Mouse (Mus musculus) CH12.LX (cell line): Measurements from ENCODE around the gene Pias4. TPM values are rescaled to one million over a fixed set of nuclear protein-coding genes. Genes with fewer than 3 reads are reported as not detected.

Source experiments
- DNase-seq: peaks from one replicate; pipeline ENCODE4 v3.0.0-alpha.2; 2013; ENCODE audit errors: extremely low read depth
- H3K27ac ChIP-seq: 2 replicates; pipeline ENCODE4 v1.5.1; 2012; ENCODE audit warnings: low read depth, mild to moderate bottlenecking, control low read depth, moderate library complexity; ENCODE audit not compliant: insufficient read depth
- H3K27me3 ChIP-seq: replicated peaks from 2 replicates; pipeline ENCODE3; 2012; ENCODE audit warnings: inconsistent platforms
- H3K36me3 ChIP-seq, 2 experiments: replicated peaks in 1 of 2; 2 replicates each; pipeline versions ENCODE3 to v1.6.1; 2012; ENCODE audit warnings: inconsistent platforms in 1 of 2, low read length in 1 of 2, mild to moderate bottlenecking in 1 of 2, mixed read lengths in 1 of 2, moderate library complexity in 1 of 2; ENCODE audit not compliant: control insufficient read depth in 1 of 2, insufficient read depth in 1 of 2
- H3K4me1 ChIP-seq, 2 experiments: 2 replicates each; pipeline ENCODE4 v1.6.1; 2012; ENCODE audit warnings: inconsistent platforms in 1 of 2, moderate library complexity in 1 of 2; ENCODE audit not compliant: insufficient read depth in 2 of 2, control insufficient read depth in 1 of 2
- H3K4me2 ChIP-seq: 2 replicates; pipeline ENCODE4 v1.6.1; 2012; ENCODE audit warnings: low read depth, mild to moderate bottlenecking, control low read depth; ENCODE audit not compliant: poor library complexity, insufficient read depth, severe bottlenecking
- H3K4me3 ChIP-seq, 3 experiments: fragments of 150-350 bp in 1 of 3; sonication (generic) in 1 of 3; replicated peaks in 1 of 3; 2 replicates each; pipeline versions ENCODE3 to v1.5.1; 2011 to 2012; ENCODE audit warnings: low read depth in 2 of 3, low read length in 2 of 3, mild to moderate bottlenecking in 2 of 3, moderate library complexity in 2 of 3, control low read depth in 1 of 3, improper control_type of control experiment in 1 of 3, inconsistent platforms in 1 of 3, mixed read lengths in 1 of 3; ENCODE audit not compliant: poor library complexity in 1 of 3
- H3K79me2 ChIP-seq: replicated peaks from 2 replicates; pipeline ENCODE4 v1.6.1; 2012; ENCODE audit warnings: mild to moderate bottlenecking, moderate library complexity; ENCODE audit not compliant: control insufficient read depth, poor library complexity, insufficient read depth, severe bottlenecking; ENCODE audit errors: extremely low read depth
- H3K9ac ChIP-seq: 2 replicates; pipeline ENCODE4 v1.6.1; 2012; ENCODE audit warnings: low read depth, mild to moderate bottlenecking, control low read depth, moderate library complexity; ENCODE audit not compliant: insufficient read depth
- H3K9me3 ChIP-seq: replicated peaks from 2 replicates; pipeline ENCODE3; 2012; ENCODE audit warnings: low read length, inconsistent platforms, mixed read lengths
- CTCF ChIP-seq, 2 experiments: IDR thresholded peaks in 1 of 2; conservative IDR thresholded peaks in 1 of 2; 2 replicates each; pipeline ENCODE4 v1.5.1; 2011 to 2012; ENCODE audit warnings: low read depth in 2 of 2, low read length in 2 of 2, improper control_type of control experiment in 1 of 2, inconsistent platforms in 1 of 2, mild to moderate bottlenecking in 1 of 2, moderate library complexity in 1 of 2
- EP300 ChIP-seq: IDR thresholded peaks from 2 replicates; pipeline ENCODE4 v1.6.1; 2011; ENCODE audit warnings: low read length, improper control_type of control experiment
- ETS1 ChIP-seq: conservative IDR thresholded peaks from 2 replicates; pipeline ENCODE4 v1.6.1; 2012; ENCODE audit warnings: low read depth, mild to moderate bottlenecking, inconsistent platforms, low read length, improper control_type of control experiment, moderate library complexity
- GABPA ChIP-seq: IDR thresholded peaks from 2 replicates; pipeline ENCODE4 v1.6.1; 2012; ENCODE audit warnings: low read depth, low read length, improper control_type of control experiment, inconsistent platforms; ENCODE audit not compliant: insufficient replicate concordance
- HCFC1 ChIP-seq: IDR thresholded peaks from 2 replicates; pipeline ENCODE4 v1.6.1; 2012; ENCODE audit warnings: low read depth, mild to moderate bottlenecking, inconsistent platforms, low read length, improper control_type of control experiment
- IRF4 ChIP-seq: IDR thresholded peaks from 2 replicates; pipeline ENCODE4 v1.6.1; 2014; ENCODE audit warnings: low read depth, mild to moderate bottlenecking, inconsistent platforms, low read length, improper control_type of control experiment
- JUN ChIP-seq: IDR thresholded peaks from 2 replicates; pipeline ENCODE4 v1.6.1; 2011; ENCODE audit warnings: low read depth, mild to moderate bottlenecking, low read length, improper control_type of control experiment, moderate library complexity; ENCODE audit not compliant: insufficient read depth
- JUND ChIP-seq: conservative IDR thresholded peaks from 2 replicates; pipeline ENCODE4 v1.6.1; 2011; ENCODE audit warnings: low read depth, low read length, improper control_type of control experiment
- MYC ChIP-seq: IDR thresholded peaks from 2 replicates; pipeline ENCODE4 v1.6.1; 2011; ENCODE audit warnings: low read depth, mild to moderate bottlenecking, improper control_type of control experiment, low read length
- RAD21 ChIP-seq: IDR thresholded peaks from 2 replicates; pipeline ENCODE4 v1.6.1; 2011; ENCODE audit warnings: low read depth, mild to moderate bottlenecking, low read length, improper control_type of control experiment, moderate library complexity
- SMC3 ChIP-seq: IDR thresholded peaks from 2 replicates; pipeline ENCODE4 v1.6.1; 2011; ENCODE audit warnings: low read depth, low read length, improper control_type of control experiment
- USF2 ChIP-seq: conservative IDR thresholded peaks from 2 replicates; pipeline ENCODE4 v1.6.1; 2011; ENCODE audit warnings: low read depth, low read length, improper control_type of control experiment
- ZKSCAN1 ChIP-seq: IDR thresholded peaks from 2 replicates; pipeline ENCODE4 v1.6.1; 2012; ENCODE audit warnings: low read depth, inconsistent platforms, low read length, improper control_type of control experiment, borderline replicate concordance
- ZNF384 ChIP-seq: IDR thresholded peaks from 2 replicates; pipeline ENCODE4 v1.6.1; 2012; ENCODE audit warnings: low read depth, low read length, improper control_type of control experiment, inconsistent platforms
- dilution Hi-C: fragments of 300-500 bp; cut with MboI; formaldehyde crosslinking; loops from 2 replicates; pipeline ENCODE4 v1.14.3; 2020; ENCODE audit warnings: low sequenced_read_pairs; ENCODE audit not compliant: extremely low pct_unique_long_range_greater_than_20kb, extremely low pct_ligation_motif_present
- in situ Hi-C: fragments of 300-500 bp; cut with MboI; formaldehyde crosslinking; loops from 3 replicates; pipeline ENCODE4 v1.14.3; 2019; ENCODE audit warnings: low sequenced_read_pairs, low pct_ligation_motif_present, low pct_unique_long_range_greater_than_20kb, mixed read lengths
- polyA plus RNA-seq: library from polyadenylated mRNA; unstranded; fragments of >175 nt; gene quantifications from 2 replicates; pipeline ENCODE4 v1.2.1, GENCODE M21; 2012; ENCODE audit warnings: low read depth; ENCODE audit not compliant: insufficient read length
- total RNA-seq, 2 experiments: library from RNA; depleted of rRNA; stranded (reverse); fragments of 300-350 nt in 1 of 2; fragments of >200 nt in 1 of 2; gene quantifications; 2 replicates each; pipeline ENCODE4 v1.2.3; 2012 to 2014

The Pias4 gene
- total and polyA plus RNA-seq, 3 experiments, result 15.3 to 33.5 (median 26.6) TPM

DNA sequence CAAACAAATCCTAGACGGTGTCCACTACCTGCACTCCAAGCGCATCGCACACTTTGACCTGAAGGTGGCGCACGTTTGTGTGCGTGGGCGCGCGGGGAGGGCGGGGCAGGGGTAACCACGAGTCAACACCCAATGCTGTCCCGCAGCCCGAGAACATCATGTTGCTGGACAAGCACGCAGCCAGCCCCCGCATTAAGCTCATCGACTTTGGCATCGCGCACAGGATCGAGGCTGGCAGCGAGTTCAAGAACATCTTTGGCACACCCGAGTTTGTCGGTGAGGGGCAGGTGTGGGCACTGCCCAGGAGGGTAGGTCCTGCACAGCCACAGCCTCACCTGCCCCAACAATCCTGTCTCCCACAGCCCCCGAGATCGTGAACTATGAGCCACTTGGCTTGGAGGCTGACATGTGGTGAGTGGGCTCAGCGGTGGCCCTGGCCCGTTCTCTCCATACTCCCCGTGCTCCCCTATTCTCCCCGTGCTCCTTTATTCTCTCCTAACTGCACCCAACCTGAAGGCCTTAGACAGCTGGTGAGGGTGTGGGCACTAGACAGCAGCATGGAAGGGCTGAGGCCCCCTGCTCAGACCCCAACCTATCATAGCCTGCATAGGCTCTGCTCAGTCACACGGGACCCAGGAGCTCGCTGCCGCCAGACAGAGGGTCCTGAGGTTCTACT, 22.7 kb upstream of the Pias4 start:
- H3K4me3 ChIP-seq, result no peak overlapping the region
- dilution Hi-C loops, result no loop called here
- no peak overlapping the region for H3K27ac ChIP-seq
- no peaks in the 10 kb centered on the region for H3K9me3 ChIP-seq
- peaks cover 19 to 40% of the 10 kb centered on the region in 2 experiments for H3K4me1 ChIP-seq
- H3K79me2 ChIP-seq, result no peaks in the 10 kb centered on the region
- H3K4me2 ChIP-seq, result no peak overlapping the region
- in situ Hi-C loops, result loop anchor here (10.0 kb wide), 1 partner anchor 164 kb away; the partner anchor contains the start of genes Hmg20b and Mfsd12
- TF ChIP-seq MYC, result no peak
- peak; percentile 10 to 37; a peak in 2 of 4 replicates for TF ChIP-seq CTCF (conservative IDR thresholded peaks at IDR 0.05 in 1 of 2, IDR thresholded peaks at IDR 0.05 in 1 of 2; ENCODE audit: low read depth in 2 of 2, low read length in 2 of 2)
- TF ChIP-seq JUND, result no peak
- TF ChIP-seq RAD21, result no peak
- peaks cover 30 to 53% of the 10 kb centered on the region in 2 experiments for H3K36me3 ChIP-seq
- H3K27me3 ChIP-seq, result peaks cover 2% of the 10 kb centered on the region
- no peak for DNase-seq
- no peak overlapping the region for H3K9ac ChIP-seq

DNA sequence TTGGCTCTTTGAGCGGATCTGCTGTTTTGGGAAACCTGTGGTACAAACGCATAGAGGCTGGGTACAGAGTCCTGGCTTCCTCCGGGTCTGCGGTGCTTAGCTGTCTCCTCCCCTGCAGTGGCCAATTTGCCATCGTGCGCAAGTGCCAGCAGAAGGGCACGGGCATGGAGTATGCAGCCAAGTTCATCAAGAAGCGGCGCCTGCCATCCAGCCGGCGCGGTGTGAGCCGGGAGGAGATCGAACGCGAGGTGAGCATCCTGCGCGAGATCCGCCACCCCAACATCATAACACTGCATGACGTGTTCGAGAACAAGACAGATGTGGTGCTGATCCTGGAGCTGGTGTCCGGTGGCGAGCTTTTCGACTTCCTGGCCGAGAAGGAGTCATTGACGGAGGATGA, 22.1 kb upstream of the Pias4 start:
- H3K36me3 ChIP-seq, result peaks cover 35 to 58% of the 10 kb centered on the region in 2 experiments
- H3K79me2 ChIP-seq, result no peaks in the 10 kb centered on the region
- in situ Hi-C loops, result loop anchor here (10.0 kb wide), 1 partner anchor 165 kb away; the partner anchor contains the start of genes Hmg20b and Mfsd12
- no peak for DNase-seq
- H3K4me3 ChIP-seq, result no peak overlapping the region
- H3K27ac ChIP-seq, result no peak overlapping the region
- H3K9ac ChIP-seq, result no peak overlapping the region
- H3K9me3 ChIP-seq, result no peaks in the 10 kb centered on the region
- peaks cover 2% of the 10 kb centered on the region for H3K27me3 ChIP-seq
- no peak overlapping the region for H3K4me2 ChIP-seq
- dilution Hi-C loops, result no loop called here
- peaks cover 14 to 34% of the 10 kb centered on the region in 2 experiments for H3K4me1 ChIP-seq
- TF ChIP-seq ZNF384 (no peak), USF2 (no peak), ETS1 (no peak), JUN (no peak), ZKSCAN1 (no peak), EP300 (no peak), MYC (no peak), HCFC1 (no peak), IRF4 (no peak), SMC3 (no peak), GABPA (no peak)
- TF ChIP-seq, all 38 proteins: peak for 0
